In genomic region chr4:135034406-135034805, GRCm38 (mm10) we compare ENCODE assay signal across 9 mouse cellular contexts.
DNase-seq lines count a peak whose midpoint lies in the region; ATAC-seq and TF ChIP-seq lines count a peak whose summit lies in the region.
"Had no signal": no experiment of that assay in that cellular context is flagged by ENCODE, and none has a peak within 500 bp of the region (broad histone marks: within the 10 kb centered on the region; RNA-seq: fewer than 3 reads in every experiment).

No protein-coding gene starts in this region.

- H3K9ac ChIP-seq in intestine, postnatal 0 days (ENCODE audit: low read depth, low read length), result no peak overlapping the region
- H3K9ac ChIP-seq in intestine, embryonic 15.5 days, result no peak overlapping the region
- H3K9ac ChIP-seq in neural tube, embryonic 11.5 days (ENCODE audit: low read length), result no peak overlapping the region
- H3K9ac ChIP-seq: lung, embryonic 15.5 days had no signal

- H3K27ac ChIP-seq in intestine, postnatal 0 days (ENCODE audit: low read depth, low read length), result no peak overlapping the region
- no peak overlapping the region for H3K27ac ChIP-seq in intestine, embryonic 15.5 days
- H3K27ac ChIP-seq in embryonic facial prominence, embryonic 10.5 days (replicated peaks), result no peak overlapping the region
- H3K27ac ChIP-seq in neural tube, embryonic 11.5 days (ENCODE audit: low read depth, low read length), result no peak overlapping the region
- H3K27ac ChIP-seq: lung, embryonic 15.5 days had no signal

- H3K36me3 ChIP-seq in intestine, postnatal 0 days (ENCODE audit: control insufficient read depth, insufficient read depth), result no peaks in the 10 kb centered on the region
- H3K36me3 ChIP-seq in intestine, embryonic 15.5 days, result no peaks in the 10 kb centered on the region
- H3K36me3 ChIP-seq in E14TG2a.4 (ENCODE audit: insufficient read depth, low read length), result no peaks in the 10 kb centered on the region
- no peaks in the 10 kb centered on the region for H3K36me3 ChIP-seq in embryonic facial prominence, embryonic 10.5 days (replicated peaks)
- H3K36me3 ChIP-seq in neural tube, embryonic 11.5 days (ENCODE audit: control insufficient read depth, insufficient read depth, low read length), result no peaks in the 10 kb centered on the region
- H3K36me3 ChIP-seq: lung, embryonic 15.5 days had no signal

- peak; percentile 80 for TF ChIP-seq CTCF in intestine, postnatal 0 days (IDR thresholded peaks at IDR 0.05; ENCODE audit: low read depth)
- TF ChIP-seq CTCF in E14TG2a.4 (conservative IDR thresholded peaks at IDR 0.05; ENCODE audit: low read length), result peak; percentile 97

- 0 out of 2 replicates have a peak, but pooled peaks cover 3% of the 10 kb centered on the region for H3K4me1 ChIP-seq in intestine, postnatal 0 days (replicated peaks; ENCODE audit: control insufficient read depth, insufficient read depth, low read length)
- H3K4me1 ChIP-seq in intestine, embryonic 15.5 days (replicated peaks), result no peaks in the 10 kb centered on the region
- H3K4me1 ChIP-seq in E14TG2a.4 (replicated peaks; ENCODE audit: low read depth, low read length), result peaks cover 61% of the 10 kb centered on the region
- peaks cover 23% of the 10 kb centered on the region for H3K4me1 ChIP-seq in embryonic facial prominence, embryonic 10.5 days
- H3K4me1 ChIP-seq in neural tube, embryonic 11.5 days (ENCODE audit: control insufficient read depth, insufficient read depth, low read length), result no peaks in the 10 kb centered on the region
- H3K4me1 ChIP-seq: lung, embryonic 15.5 days had no signal

- WGBS in intestine, postnatal 0 days, result 36% methylated on average over 7 of the region's 7 CpGs
- 38% methylated on average over 7 of the region's 7 CpGs for WGBS in intestine, embryonic 15.5 days
- WGBS in embryonic facial prominence, embryonic 10.5 days, result 27% methylated on average over 7 of the region's 7 CpGs
- WGBS in neural tube, embryonic 11.5 days, result 29% methylated on average over 7 of the region's 7 CpGs

- no peaks in the 10 kb centered on the region for H3K9me3 ChIP-seq in intestine, postnatal 0 days (ENCODE audit: control insufficient read depth)
- no peaks in the 10 kb centered on the region for H3K9me3 ChIP-seq in intestine, embryonic 15.5 days
- H3K9me3 ChIP-seq in E14TG2a.4 (ENCODE audit: low read length), result no peaks in the 10 kb centered on the region
- H3K9me3 ChIP-seq in embryonic facial prominence, embryonic 10.5 days, result no peaks in the 10 kb centered on the region
- no peaks in the 10 kb centered on the region for H3K9me3 ChIP-seq in neural tube, embryonic 11.5 days (ENCODE audit: control insufficient read depth, low read length)
- H3K9me3 ChIP-seq: lung, embryonic 15.5 days had no signal

- peak; percentile 72 to 79 for DNase-seq in adrenal gland, postnatal 36 days
- peak; percentile 77 for DNase-seq in embryonic facial prominence, embryonic 10.5 days (ENCODE audit: low spot score)
- peak; percentile 13 to 20 for DNase-seq in left cerebral cortex, postnatal 25 days (ENCODE audit: low spot score in 2 of 2)
- DNase-seq in neural tube, embryonic 11.5 days (ENCODE audit: low spot score), result peak; percentile 51
- peak; percentile 33 to 40 for DNase-seq in urinary bladder, postnatal 36 days (ENCODE audit: low spot score in 2 of 2)

- peak; percentile 20; the same call in 1 of the 2 replicates for ATAC-seq in intestine, postnatal 0 days
- ATAC-seq in intestine, embryonic 15.5 days, result no peak
- ATAC-seq in neural tube, embryonic 11.5 days (ENCODE audit: insufficient read depth, low FRiP score, low TSS enrichment), result no peak

- 0 out of 2 replicates have a peak, but pooled peaks cover 3% of the 10 kb centered on the region for H3K27me3 ChIP-seq in intestine, postnatal 0 days (replicated peaks; ENCODE audit: control insufficient read depth, insufficient read depth, low read length)
- no peaks in the 10 kb centered on the region for H3K27me3 ChIP-seq in intestine, embryonic 15.5 days (replicated peaks)
- no peaks in the 10 kb centered on the region; the same call in 1 of the 2 replicates for H3K27me3 ChIP-seq in E14TG2a.4 (ENCODE audit: insufficient read depth, low read length)
- H3K27me3 ChIP-seq in embryonic facial prominence, embryonic 10.5 days (replicated peaks; ENCODE audit: low read depth, poor library complexity, severe bottlenecking), result peaks cover 20% of the 10 kb centered on the region
- no peaks in the 10 kb centered on the region for H3K27me3 ChIP-seq in neural tube, embryonic 11.5 days (ENCODE audit: control insufficient read depth, insufficient read depth, low read length)
- H3K27me3 ChIP-seq: lung, embryonic 15.5 days had no signal

- intact Hi-C loops in left cerebral cortex, postnatal 25 days (cut with DNase I), result loop anchor here (5.0 kb wide), 1 partner anchor 87 kb away; no protein-coding TSS in a partner anchor

- no peak overlapping the region for H3K4me2 ChIP-seq in intestine, postnatal 0 days (replicated peaks; ENCODE audit: low read depth)
- H3K4me2 ChIP-seq in intestine, embryonic 15.5 days (replicated peaks), result no peak overlapping the region
- no peak overlapping the region for H3K4me2 ChIP-seq in neural tube, embryonic 11.5 days (ENCODE audit: low read depth)
- H3K4me2 ChIP-seq: lung, embryonic 15.5 days had no signal

- H3K4me3 ChIP-seq in intestine, postnatal 0 days (ENCODE audit: low read depth, low read length), result no peak overlapping the region
- no peak overlapping the region for H3K4me3 ChIP-seq in intestine, embryonic 15.5 days (replicated peaks)
- peak overlapping the region; percentile 63 for H3K4me3 ChIP-seq in E14TG2a.4 (replicated peaks; ENCODE audit: low read length)
- H3K4me3 ChIP-seq in embryonic facial prominence, embryonic 10.5 days, result no peak overlapping the region
- H3K4me3 ChIP-seq in neural tube, embryonic 11.5 days (ENCODE audit: low read depth, low read length), result no peak overlapping the region
- H3K4me3 ChIP-seq: lung, embryonic 15.5 days had no signal

Comparison
In these comparisons a context has a peak if more than half of its experiments do, and no peak if none do; other contexts are left out.
1. DNase-seq: peak in every context shown above with its lines; median percentile 77 in embryonic facial prominence, embryonic 10.5 days; 76 in adrenal gland, postnatal 36 days; 51 in neural tube, embryonic 11.5 days; 36 in urinary bladder, postnatal 36 days; 16 in left cerebral cortex, postnatal 25 days.